Mouse (Mus musculus): ENCODE measurements at regions not wholly inside any gene's neighbourhood (a gene's known extent, or its start where the extent isn't known, plus 50 kb on each side); places are given as distances from the start of the nearest gene placed in this dataset.

- DNase-seq: no peak
Measured at GRCm38 (mm10) chr5:85706084-85706483, 359.3 kb downstream of the Cenpc1 start.

- DNase-seq: no peak
Measured at GRCm38 (mm10) chr5:85677872-85678271, 387.5 kb downstream of the Cenpc1 start.

GRCm38 (mm10) chr5:85671121-85671520 lies 394.3 kb downstream of the Cenpc1 start:
- no peak for DNase-seq

- no peak for DNase-seq
Measured at GRCm38 (mm10) chr5:85661487-85661886, 403.9 kb downstream of the Cenpc1 start.

- no peak for DNase-seq
Measured at GRCm38 (mm10) chr5:85621078-85621477, 444.3 kb downstream of the Cenpc1 start.

GRCm38 (mm10) chr5:85614783-85615182 lies 450.6 kb downstream of the Cenpc1 start:
- no peak for DNase-seq

GRCm38 (mm10) chr5:85612606-85613005 lies 452.8 kb downstream of the Cenpc1 start:
- no peak for DNase-seq

GRCm38 (mm10) chr5:85609104-85609503 lies 456.3 kb downstream of the Cenpc1 start:
- no peak for DNase-seq

GRCm38 (mm10) chr5:85598164-85598563 lies 467.2 kb downstream of the Cenpc1 start:
- DNase-seq: no peak

GRCm38 (mm10) chr5:85595082-85595447 lies 470.3 kb downstream of the Cenpc1 start:
- no peak for DNase-seq

- no peak for DNase-seq
Measured at GRCm38 (mm10) chr5:85594413-85595081, 470.8 kb downstream of the Cenpc1 start.

- DNase-seq: no peak
Measured at GRCm38 (mm10) chr5:85592236-85592635, 473.1 kb downstream of the Cenpc1 start.

- DNase-seq: no peak
Measured at GRCm38 (mm10) chr5:85586727-85587126, 478.7 kb downstream of the Cenpc1 start.

- DNase-seq: no peak
Measured at GRCm38 (mm10) chr5:85572531-85572930, 492.9 kb downstream of the Cenpc1 start.

- no peak for DNase-seq
Measured at GRCm38 (mm10) chr5:85571967-85572366, 493.4 kb downstream of the Cenpc1 start.

- DNase-seq: no peak
Measured at GRCm38 (mm10) chr5:85571381-85571780, 494.0 kb downstream of the Cenpc1 start.

- no peak for DNase-seq
Measured at GRCm38 (mm10) chr5:85536329-85536728, 529.1 kb downstream of the Cenpc1 start.

- no peak for DNase-seq
Measured at GRCm38 (mm10) chr5:85525385-85526194, 539.8 kb downstream of the Cenpc1 start.

GRCm38 (mm10) chr5:85505244-85505643 lies 560.1 kb downstream of the Cenpc1 start:
- DNase-seq: no peak

- DNase-seq: no peak
Measured at GRCm38 (mm10) chr5:85497261-85497660, 568.1 kb downstream of the Cenpc1 start.

GRCm38 (mm10) chr5:85485733-85486322 lies 579.6 kb downstream of the Cenpc1 start:
- no peak for DNase-seq

GRCm38 (mm10) chr5:85485157-85485556 lies 580.2 kb downstream of the Cenpc1 start:
- no peak for DNase-seq

GRCm38 (mm10) chr5:85467811-85468210 lies 597.6 kb downstream of the Cenpc1 start:
- DNase-seq: no peak

- DNase-seq: no peak
Measured at GRCm38 (mm10) chr5:85467151-85467550, 598.2 kb downstream of the Cenpc1 start.
